Mouse (Mus musculus) ovary, postnatal 14 days (tissue): ENCODE measurements around the gene Nucb1.
"Not testable (repeated sequence)": the region's sequence is repeated elsewhere in the genome, so short reads cannot be mapped to it uniquely, and the experiment has no call there.

Experiments
- DNase-seq: peaks from one replicate; pipeline ENCODE4 v3.0.0; 2022; ENCODE audit warnings: low spot score

Nucb1 gene

GRCm38 (mm10) chr7:45524841-45525621 lies 14.8 kb upstream of the Nucb1 start:
- no peak for DNase-seq

- DNase-seq = no peak
Measured at GRCm38 (mm10) chr7:45523678-45524170, 13.5 kb upstream of the Nucb1 start.

- DNase-seq = no peak
Measured at GRCm38 (mm10) chr7:45522957-45523676, 12.9 kb upstream of the Nucb1 start.

- no peak for DNase-seq
Measured at GRCm38 (mm10) chr7:45522194-45522752, 12.1 kb upstream of the Nucb1 start.

- DNase-seq = peak; percentile 77
Measured at GRCm38 (mm10) chr7:45521728-45522184, 11.6 kb upstream of the Nucb1 start.

- no peak for DNase-seq
Measured at GRCm38 (mm10) chr7:45520605-45521004, 10.4 kb upstream of the Nucb1 start.

- no peak for DNase-seq
Measured at GRCm38 (mm10) chr7:45519345-45520120, 9.3 kb upstream of the Nucb1 start.

- no peak for DNase-seq
Measured at GRCm38 (mm10) chr7:45518618-45519017, 8.4 kb upstream of the Nucb1 start.

GRCm38 (mm10) chr7:45516846-45517245 lies 6.6 kb upstream of the Nucb1 start:
- not testable (repeated sequence) for DNase-seq

- no peak for DNase-seq
Measured at GRCm38 (mm10) chr7:45515436-45515835, 5.2 kb upstream of the Nucb1 start.

- no peak for DNase-seq
Measured at GRCm38 (mm10) chr7:45514411-45514810, 4.2 kb upstream of the Nucb1 start.

GRCm38 (mm10) chr7:45509181-45509882 lies 874 bp downstream of the Nucb1 start:
- DNase-seq = no peak

GRCm38 (mm10) chr7:45508561-45508960 lies 1.6 kb downstream of the Nucb1 start:
- DNase-seq = no peak

GRCm38 (mm10) chr7:45507583-45507982 lies 2.6 kb downstream of the Nucb1 start:
- no peak for DNase-seq

GRCm38 (mm10) chr7:45498427-45498826 lies 11.8 kb downstream of the Nucb1 start:
- no peak for DNase-seq

GRCm38 (mm10) chr7:45494548-45494947 lies 15.7 kb downstream of the Nucb1 start:
- no peak for DNase-seq

- DNase-seq = no peak
Measured at GRCm38 (mm10) chr7:45492951-45493350, 17.3 kb downstream of the Nucb1 start.

- no peak for DNase-seq
Measured at GRCm38 (mm10) chr7:45492225-45492844, 17.9 kb downstream of the Nucb1 start.

- DNase-seq = no peak
Measured at GRCm38 (mm10) chr7:45491264-45491663, 18.9 kb downstream of the Nucb1 start.

GRCm38 (mm10) chr7:45490822-45491221 lies 19.4 kb downstream of the Nucb1 start:
- no peak for DNase-seq

GRCm38 (mm10) chr7:45489578-45489977 lies 20.6 kb downstream of the Nucb1 start:
- DNase-seq = no peak
